Mouse (Mus musculus): ENCODE data around the gene Krt76. TPM values are rescaled to one million over a fixed set of nuclear protein-coding genes. Genes with fewer than 3 reads are reported as not detected.

The Krt76 gene
- total and polyA plus RNA-seq, 3 experiments, result not detected

GRCm38 (mm10) chr15:101924635-101925034 lies 31.9 kb upstream of the Krt76 start, which contains the start of gene Krt4:
Gene Krt4, minus strand, starts transcription at chr15:101924735.
- Histone ChIP-seq H3K9ac (ENCODE audit: control insufficient read depth, low read depth, low read length, poor library complexity, severe bottlenecking) (no peak within 1 kb of the TSS), H3K79me2 (ENCODE audit: control insufficient read depth, insufficient read depth, low read length, poor library complexity) (no peaks in the 10 kb centered on the region), H3K9me3 (replicated peaks; ENCODE audit: insufficient read depth, low read length) (no peaks in the 10 kb centered on the region), H3K27me3 (ENCODE audit: control insufficient read depth in 1 of 2, insufficient read depth in 2 of 2, low read length in 2 of 2) (no peaks in the 10 kb centered on the region), H3K4me1 (ENCODE audit: control insufficient read depth in 1 of 2, insufficient read depth in 2 of 2, low read length in 2 of 2) (no peaks in the 10 kb centered on the region), H3K27ac (ENCODE audit: control insufficient read depth, low read depth, low read length) (no peak within 1 kb of the TSS), H3K36me3 (ENCODE audit: control insufficient read depth in 1 of 2, insufficient read depth in 2 of 2, low read length in 2 of 2) (no peaks in the 10 kb centered on the region), H3K4me3 (ENCODE audit: control insufficient read depth in 1 of 2, insufficient read depth in 1 of 2, low read depth in 2 of 2, low read length in 2 of 2) (no peak within 1 kb of the TSS)
- TF ChIP-seq MYC (IDR thresholded peaks at IDR 0.05; ENCODE audit: low read depth, low read length) (no peak), NRF1 (IDR thresholded peaks at IDR 0.05; ENCODE audit: insufficient read depth, low read depth, low read length, poor library complexity, severe bottlenecking) (no peak), MAFK (IDR thresholded peaks at IDR 0.05; ENCODE audit: borderline replicate concordance, low read depth, low read length) (no peak), POLR2AphosphoS5 (IDR thresholded peaks at IDR 0.05; ENCODE audit: borderline replicate concordance, low read depth, low read length) (no peak), CHD2 (IDR thresholded peaks at IDR 0.05; ENCODE audit: low read length) (no peak), HCFC1 (IDR thresholded peaks at IDR 0.05; ENCODE audit: low read depth, low read length) (no peak), E2F4 (IDR thresholded peaks at IDR 0.05; ENCODE audit: borderline replicate concordance, low read depth, low read length) (no peak), ELF1 (IDR thresholded peaks at IDR 0.05; ENCODE audit: low read depth, low read length) (no peak), ZMIZ1 (IDR thresholded peaks at IDR 0.05; ENCODE audit: low read depth, low read length) (no peak), ZNF384 (IDR thresholded peaks at IDR 0.05; ENCODE audit: low read depth, low read length) (no peak), USF1 (IDR thresholded peaks at IDR 0.05; ENCODE audit: low read depth, low read length) (no peak), UBTF (IDR thresholded peaks at IDR 0.05; ENCODE audit: borderline replicate concordance, insufficient read depth, low read depth, low read length) (no peak), ZC3H11A (IDR thresholded peaks at IDR 0.05; ENCODE audit: low read depth, low read length) (no peak), POLR2A (IDR thresholded peaks at IDR 0.05; ENCODE audit: control insufficient read depth in 1 of 2, insufficient read depth in 1 of 2, low read depth in 1 of 2, low read length in 2 of 2, poor library complexity in 1 of 2) (no peak), TAL1 (IDR thresholded peaks at IDR 0.05; ENCODE audit: low read length) (no peak), MYB (IDR thresholded peaks at IDR 0.05; ENCODE audit: low read depth, low read length) (no peak)
- DNase-seq (ENCODE audit: low read depth, low spot score), result no peak

GRCm38 (mm10) chr15:101922296-101922695 lies 29.6 kb upstream of the Krt76 start:
- Histone ChIP-seq H3K9me3 (replicated peaks; ENCODE audit: insufficient read depth, low read length) (no peaks in the 10 kb centered on the region), H3K4me1 (ENCODE audit: control insufficient read depth in 1 of 2, insufficient read depth in 2 of 2, low read length in 2 of 2) (no peaks in the 10 kb centered on the region), H3K4me3 (ENCODE audit: control insufficient read depth in 1 of 2, insufficient read depth in 1 of 2, low read depth in 2 of 2, low read length in 2 of 2) (no peak overlapping the region), H3K36me3 (ENCODE audit: control insufficient read depth in 1 of 2, insufficient read depth in 2 of 2, low read length in 2 of 2) (no peaks in the 10 kb centered on the region), H3K27ac (ENCODE audit: control insufficient read depth, low read depth, low read length) (no peak overlapping the region), H3K9ac (ENCODE audit: control insufficient read depth, low read depth, low read length, poor library complexity, severe bottlenecking) (no peak overlapping the region), H3K27me3 (ENCODE audit: control insufficient read depth in 1 of 2, insufficient read depth in 2 of 2, low read length in 2 of 2) (no peaks in the 10 kb centered on the region), H3K79me2 (ENCODE audit: control insufficient read depth, insufficient read depth, low read length, poor library complexity) (no peaks in the 10 kb centered on the region)
- no peak for DNase-seq (ENCODE audit: low read depth, low spot score)
- TF ChIP-seq RCOR1 (IDR thresholded peaks at IDR 0.05; ENCODE audit: low read depth, low read length) (no peak), MEF2A (IDR thresholded peaks at IDR 0.05; ENCODE audit: extremely low read depth, insufficient replicate concordance, low read depth, low read length, poor library complexity, severe bottlenecking) (no peak), HCFC1 (IDR thresholded peaks at IDR 0.05; ENCODE audit: low read depth, low read length) (no peak), POLR2AphosphoS2 (IDR thresholded peaks at IDR 0.05; ENCODE audit: low read length) (no peak)

Data from MEL (cell line).